Mouse (Mus musculus) cortical plate, adult 2 months (tissue): ENCODE measurements around the gene Mlxipl.

Experiments
- CTCF ChIP-seq: fragments of 200-500 bp; IDR thresholded peaks from 2 replicates; pipeline ENCODE4 v1.5.1; 2011; ENCODE audit warnings: mild to moderate bottlenecking, control low read depth, low read length; ENCODE audit not compliant: insufficient read depth; ENCODE audit errors: extremely low read depth
- POLR2A ChIP-seq: fragments of 200-500 bp; IDR thresholded peaks from 2 replicates; pipeline ENCODE4 v1.6.1; 2011; ENCODE audit warnings: mild to moderate bottlenecking, low read length, control low read depth; ENCODE audit not compliant: insufficient read depth; ENCODE audit errors: extremely low read depth

GRCm38 (mm10) chr5:135079578-135079977, 10.1 kb upstream of the Mlxipl start:
- TF ChIP-seq POLR2A: no peak
- no peak for TF ChIP-seq CTCF
